Mouse (Mus musculus) liver, embryonic 14.5 days (tissue): ENCODE data around the gene Efna5. TPM values are rescaled to one million over a fixed set of nuclear protein-coding genes. Genes with fewer than 3 reads are reported as not detected.

Source experiments
- ATAC-seq: fragments of 200-750 bp; cut with Nextera tagmentation; 2 replicates; pipeline ENCODE4 v1.8.0; 2017; ENCODE audit warnings: moderate number of reproducible peaks, mild to moderate bottlenecking, moderate library complexity; ENCODE audit not compliant: insufficient read depth
- DNase-seq, 3 experiments: peaks; one replicate each; pipeline ENCODE4 v3.0.0-alpha.2; 2012 to 2013; ENCODE audit warnings: low read depth in 3 of 3, low spot score in 3 of 3
- H3K27ac ChIP-seq: fragments of 300-500 bp; sonication (generic); 2 replicates; pipeline ENCODE4 v1.5.1; 2014; ENCODE audit warnings: moderate library complexity, mild to moderate bottlenecking, control low read depth, inconsistent platforms
- H3K27me3 ChIP-seq: fragments of 300-500 bp; sonication (generic); 2 replicates; pipeline ENCODE4 v1.6.1; 2014; ENCODE audit warnings: mild to moderate bottlenecking, low read length, moderate library complexity; ENCODE audit not compliant: control insufficient read depth, insufficient read depth
- H3K36me3 ChIP-seq: fragments of 300-500 bp; sonication (generic); replicated peaks from 2 replicates; pipeline ENCODE4 v1.6.1; 2014; ENCODE audit warnings: low read depth; ENCODE audit not compliant: control insufficient read depth, insufficient read depth
- H3K4me1 ChIP-seq, 2 experiments: fragments of 200-500 bp in 1 of 2; fragments of 300-500 bp in 1 of 2; sonication (generic) in 1 of 2; replicated peaks; 2 replicates each; pipeline ENCODE4 v1.6.1; 2012 to 2014; ENCODE audit warnings: antibody characterized with exemption in 1 of 2, inconsistent platforms in 1 of 2, low read length in 1 of 2; ENCODE audit not compliant: control insufficient read depth in 2 of 2, insufficient read depth in 2 of 2
- H3K4me2 ChIP-seq: fragments of 300-500 bp; sonication (generic); 2 replicates; pipeline ENCODE4 v1.6.1; 2014; ENCODE audit warnings: low read depth, mild to moderate bottlenecking, control low read depth, moderate library complexity
- H3K4me3 ChIP-seq, 2 experiments: fragments of 200-500 bp in 1 of 2; fragments of 300-500 bp in 1 of 2; sonication (generic) in 1 of 2; 2 replicates each; pipeline ENCODE4 v1.5.1; 2012 to 2014; ENCODE audit warnings: low read depth in 2 of 2, low read length in 2 of 2, mild to moderate bottlenecking in 2 of 2, control low read depth in 1 of 2, inconsistent platforms in 1 of 2, moderate library complexity in 1 of 2; ENCODE audit not compliant: insufficient read depth in 1 of 2
- H3K9ac ChIP-seq: fragments of 300-500 bp; sonication (generic); replicated peaks from 2 replicates; pipeline ENCODE4 v1.6.1; 2014; ENCODE audit warnings: mild to moderate bottlenecking, control low read depth, moderate library complexity
- H3K9me3 ChIP-seq: fragments of 300-500 bp; sonication (generic); 2 replicates; pipeline ENCODE4 v1.6.1; 2016; ENCODE audit warnings: low read length, mixed read lengths; ENCODE audit not compliant: control insufficient read depth
- CTCF ChIP-seq: IDR thresholded peaks from 2 replicates; pipeline ENCODE4 v1.5.1; 2016; ENCODE audit warnings: antibody characterized with exemption, low read depth, control low read depth
- EP300 ChIP-seq: IDR thresholded peaks from 2 replicates; pipeline ENCODE4 v1.6.1; 2016; ENCODE audit warnings: antibody characterized with exemption, low read depth
- WGBS: fragments of 180-500 bp; shearing (Covaris S2); extraction: QIAGEN DNeasy Blood & Tissue Kit; methylation state at CpG from one replicate; pipeline ENCODE4 v1.1.7; 2014; ENCODE audit not compliant: insufficient replicate concordance; 5-methylcytosine and 5-hydroxymethylcytosine counted together
- polyA plus RNA-seq, 2 experiments: library from polyadenylated mRNA; depleted of rRNA in 1 of 2; stranded (reverse) in 1 of 2; unstranded in 1 of 2; fragments of >200 nt; fragmentation: Nextera tagmentation in 1 of 2; extraction: Ambion mirVana in 1 of 2; gene quantifications; 2 replicates each; pipeline versions ENCODE4 v1.2.1 to v1.2.3; 2012 to 2014

The Efna5 gene
- polyA plus RNA-seq, 2 experiments = 0.40 to 1.6 TPM

DNA sequence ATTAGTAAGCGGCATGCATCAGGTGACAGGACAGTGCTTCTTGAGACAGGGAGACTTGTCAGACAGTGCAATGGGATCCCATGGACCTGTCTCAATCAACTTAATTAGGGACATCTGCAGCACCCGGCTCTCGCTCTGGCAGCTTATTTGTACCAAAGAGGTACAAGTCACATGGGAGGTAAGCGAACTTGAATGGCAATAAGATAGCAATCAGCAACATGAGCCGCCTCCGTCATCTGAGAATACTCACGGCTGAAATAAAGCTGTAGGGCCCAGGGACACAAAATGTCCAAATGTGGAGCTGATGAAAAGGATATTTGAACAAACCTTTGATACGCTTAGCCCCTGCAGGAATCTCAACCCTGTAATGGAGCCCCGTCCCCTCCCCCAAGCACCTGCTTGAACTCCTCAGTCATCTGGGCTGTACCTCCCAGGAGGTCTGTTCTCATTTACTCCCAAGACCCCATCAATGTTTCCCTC is 186.1 kb downstream of the Efna5 start:
- TF ChIP-seq CTCF = no peak
- TF ChIP-seq EP300 = no peak
- Histone ChIP-seq H3K4me3 (no peak overlapping the region), H3K9me3 (no peaks in the 10 kb centered on the region), H3K36me3 (no peaks in the 10 kb centered on the region), H3K27ac (no peak overlapping the region), H3K4me1 (no peaks in the 10 kb centered on the region), H3K27me3 (no peaks in the 10 kb centered on the region), H3K4me2 (no peak overlapping the region), H3K9ac (no peak overlapping the region)
- ATAC-seq (no peak), DNase-seq (no peak)
- WGBS = 71% methylated on average over 9 of the region's 9 CpGs

DNA sequence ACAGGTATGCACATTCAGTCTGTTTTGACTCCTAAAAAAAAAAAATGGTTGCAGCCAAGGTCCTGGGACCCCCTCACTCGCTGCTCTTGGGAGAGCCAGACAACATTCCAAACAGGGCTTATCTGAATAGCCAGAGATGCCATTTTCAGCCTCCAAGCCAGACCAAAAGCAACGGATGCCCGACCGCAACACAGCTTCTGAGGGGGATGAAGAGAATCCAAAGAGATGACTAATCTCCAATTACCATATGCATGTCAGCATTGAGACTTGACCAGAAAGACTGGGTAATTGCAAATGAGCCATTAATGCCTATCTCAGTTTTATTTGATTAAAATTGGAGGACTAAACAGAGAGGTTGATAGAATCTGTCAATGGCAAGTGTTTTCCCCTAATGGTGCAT is 188.9 kb downstream of the Efna5 start:
- DNase-seq = no peak

GRCm38 (mm10) chr17:62691201-62691715 is 189.9 kb downstream of the Efna5 start:
- ATAC-seq = no peak

More for the DNA sequence above, 188.9 kb downstream of the Efna5 start:
- no peak for ATAC-seq
- Histone ChIP-seq H3K27me3 (no peaks in the 10 kb centered on the region), H3K4me2 (no peak overlapping the region), H3K9ac (no peak overlapping the region), H3K4me1 (no peaks in the 10 kb centered on the region), H3K9me3 (no peaks in the 10 kb centered on the region), H3K27ac (no peak overlapping the region), H3K4me3 (no peak overlapping the region), H3K36me3 (no peaks in the 10 kb centered on the region)
- 39% methylated on average over 4 of the region's 4 CpGs for WGBS
- TF ChIP-seq EP300 = no peak
- TF ChIP-seq CTCF = no peak

GRCm38 (mm10) chr17:62690256-62690655 is 190.9 kb downstream of the Efna5 start:
- Histone ChIP-seq H3K27me3 (no peaks in the 10 kb centered on the region), H3K36me3 (no peaks in the 10 kb centered on the region), H3K27ac (no peak overlapping the region), H3K9me3 (no peaks in the 10 kb centered on the region), H3K9ac (no peak overlapping the region), H3K4me3 (no peak overlapping the region), H3K4me1 (no peaks in the 10 kb centered on the region), H3K4me2 (no peak overlapping the region)
- TF ChIP-seq CTCF = no peak
- no peak for TF ChIP-seq EP300
- DNase-seq = no peak
- 72% methylated on average over 8 of the region's 8 CpGs for WGBS
- no peak for ATAC-seq

More at GRCm38 (mm10) chr17:62691201-62691715, 189.9 kb downstream of the Efna5 start:
- no peak overlapping the region for H3K4me3 ChIP-seq
- 54% methylated on average over 4 of the region's 4 CpGs for WGBS
- H3K4me2 ChIP-seq = no peak overlapping the region
- H3K36me3 ChIP-seq = no peaks in the 10 kb centered on the region
- no peaks in the 10 kb centered on the region for H3K27me3 ChIP-seq
- TF ChIP-seq CTCF (no peak), EP300 (no peak)
- no peak for DNase-seq
- no peaks in the 10 kb centered on the region for H3K4me1 ChIP-seq
- H3K9me3 ChIP-seq = no peaks in the 10 kb centered on the region
- no peak overlapping the region for H3K9ac ChIP-seq
- H3K27ac ChIP-seq = no peak overlapping the region

GRCm38 (mm10) chr17:62689646-62690045 is 191.5 kb downstream of the Efna5 start:
- TF ChIP-seq EP300 = no peak
- no peak for TF ChIP-seq CTCF
- no peak overlapping the region for H3K27ac ChIP-seq
- H3K36me3 ChIP-seq = no peaks in the 10 kb centered on the region
- DNase-seq (no peak), ATAC-seq (no peak)
- no peaks in the 10 kb centered on the region for H3K27me3 ChIP-seq
- H3K9ac ChIP-seq = no peak overlapping the region
- no peaks in the 10 kb centered on the region for H3K9me3 ChIP-seq
- H3K4me2 ChIP-seq = no peak overlapping the region
- H3K4me1 ChIP-seq = no peaks in the 10 kb centered on the region
- WGBS = 48% methylated on average over 4 of the region's 4 CpGs
- no peak overlapping the region for H3K4me3 ChIP-seq
